Mouse (Mus musculus) megakaryocyte, embryonic 14.5 days (primary cell): ENCODE results near the gene Lamb1.

Experiments
- FLI1 ChIP-seq: IDR thresholded peaks from 2 replicates; pipeline ENCODE4 v1.6.1; 2012; ENCODE audit warnings: low read length, inconsistent platforms, mixed read lengths
- GATA1 ChIP-seq: IDR thresholded peaks from 3 replicates; pipeline ENCODE4 v1.6.1; 2012; ENCODE audit warnings: mixed read lengths, low read length, inconsistent platforms, borderline replicate concordance

DNA sequence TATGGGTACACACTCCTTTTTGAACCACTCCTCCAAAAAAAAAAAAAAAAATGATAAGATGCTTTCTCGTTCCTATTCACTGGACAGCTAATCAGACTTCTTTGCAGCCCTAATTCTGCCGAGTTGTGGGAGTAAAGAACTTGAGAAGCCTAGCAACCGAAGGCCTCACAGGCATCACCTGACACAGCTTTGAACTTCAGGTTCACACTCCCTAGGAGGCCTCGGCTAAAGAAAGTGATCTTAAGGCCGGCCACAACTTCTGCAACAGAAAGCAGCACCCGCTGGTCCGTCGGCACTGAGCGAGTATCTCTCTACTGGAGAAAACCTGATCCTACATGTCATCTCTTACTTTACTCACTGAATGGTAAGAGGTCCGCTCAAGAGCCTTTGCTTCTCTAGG, 16.4 kb upstream of the Lamb1 start:
- TF ChIP-seq FLI1: no peak
- TF ChIP-seq GATA1: no peak
